Mouse (Mus musculus) kidney, embryonic 15.5 days (tissue): ENCODE measurements around the gene Anapc11. TPM values are rescaled to one million over a fixed set of nuclear protein-coding genes. Genes with fewer than 3 reads are reported as not detected.

Experiments
- ATAC-seq: fragments of 200-750 bp; cut with Nextera tagmentation; replicated peaks from 2 replicates; pipeline ENCODE4 v1.8.0; 2017; ENCODE audit warnings: moderate TSS enrichment; ENCODE audit not compliant: low FRiP score
- H3K27ac ChIP-seq: fragments of 300-500 bp; sonication (generic); 2 replicates; pipeline ENCODE4 v1.5.1; 2015; ENCODE audit warnings: mild to moderate bottlenecking, inconsistent platforms
- H3K27me3 ChIP-seq: fragments of 300-500 bp; sonication (generic); 2 replicates; pipeline ENCODE4 v1.6.1; 2015; ENCODE audit warnings: inconsistent platforms
- H3K36me3 ChIP-seq: fragments of 300-500 bp; sonication (generic); 2 replicates; pipeline ENCODE4 v1.6.1; 2015; ENCODE audit warnings: inconsistent platforms
- H3K4me1 ChIP-seq: fragments of 300-500 bp; sonication (generic); 2 replicates; pipeline ENCODE4 v1.6.1; 2015; ENCODE audit warnings: inconsistent platforms
- H3K4me2 ChIP-seq: fragments of 300-500 bp; sonication (generic); 2 replicates; pipeline ENCODE4 v1.6.1; 2015; ENCODE audit warnings: moderate library complexity, mild to moderate bottlenecking, inconsistent platforms
- H3K4me3 ChIP-seq: fragments of 300-500 bp; sonication (generic); replicated peaks from 2 replicates; pipeline ENCODE4 v1.5.1; 2015; ENCODE audit warnings: mild to moderate bottlenecking, inconsistent platforms
- H3K9ac ChIP-seq: fragments of 300-500 bp; sonication (generic); 2 replicates; pipeline ENCODE4 v1.6.1; 2015; ENCODE audit warnings: mild to moderate bottlenecking, inconsistent platforms
- H3K9me3 ChIP-seq: fragments of 300-500 bp; sonication (generic); replicated peaks from 2 replicates; pipeline ENCODE4 v1.6.1; 2016; ENCODE audit warnings: inconsistent platforms
- WGBS: fragments of 180-500 bp; shearing (Covaris S2); methylation state at CpG from one replicate; pipeline ENCODE4 v1.1.7; 2015; ENCODE audit warnings: mixed read lengths; 5-methylcytosine and 5-hydroxymethylcytosine counted together
- polyA plus RNA-seq: library from polyadenylated mRNA; unstranded; fragments of >200 nt; fragmentation: Nextera tagmentation; extraction: Ambion mirVana; gene quantifications from 2 replicates; pipeline ENCODE4 v1.2.1, GENCODE M21; 2015

The Anapc11 gene
- polyA plus RNA-seq, 1 experiment from 2014 or later: 206 TPM

GRCm38 (mm10) chr11:120588531-120588930 lies 9.7 kb upstream of the Anapc11 start:
- H3K27ac ChIP-seq: no peak overlapping the region
- no peak for ATAC-seq
- peaks cover 99% of the 10 kb centered on the region for H3K36me3 ChIP-seq
- H3K4me3 ChIP-seq: no peak overlapping the region
- H3K9ac ChIP-seq: no peak overlapping the region
- WGBS: 90% methylated on average over 6 of the region's 6 CpGs
- no peaks in the 10 kb centered on the region for H3K4me1 ChIP-seq
- no peaks in the 10 kb centered on the region for H3K27me3 ChIP-seq
- no peaks in the 10 kb centered on the region for H3K9me3 ChIP-seq
- H3K4me2 ChIP-seq: no peak overlapping the region

- peak; percentile 61 for ATAC-seq
- Histone ChIP-seq H3K9me3 (no peaks in the 10 kb centered on the region), H3K9ac (peak overlapping the region; percentile 92), H3K27me3 (no peaks in the 10 kb centered on the region), H3K4me3 (peak overlapping the region; percentile 99), H3K4me2 (peak overlapping the region; percentile 92), H3K27ac (peak overlapping the region; percentile 89), H3K4me1 (peaks cover 32% of the 10 kb centered on the region), H3K36me3 (peaks cover 71% of the 10 kb centered on the region)
- 2% methylated on average over 99 of the region's 99 CpGs for WGBS
Measured at GRCm38 (mm10) chr11:120597240-120598235, 683 bp upstream of the Anapc11 start.

GRCm38 (mm10) chr11:120598990-120599549 lies 849 bp downstream of the Anapc11 start:
- peak overlapping the region; percentile 74 for H3K9ac ChIP-seq
- H3K27me3 ChIP-seq: no peaks in the 10 kb centered on the region
- WGBS: 41% methylated on average over 17 of the region's 17 CpGs
- H3K4me3 ChIP-seq: peak overlapping the region; percentile 99
- H3K9me3 ChIP-seq: no peaks in the 10 kb centered on the region
- H3K4me2 ChIP-seq: peak overlapping the region; percentile 92
- H3K27ac ChIP-seq: peak overlapping the region; percentile 89
- H3K4me1 ChIP-seq: peaks cover 32% of the 10 kb centered on the region
- no peak for ATAC-seq
- H3K36me3 ChIP-seq: peaks cover 71% of the 10 kb centered on the region

- peaks cover 72% of the 10 kb centered on the region for H3K36me3 ChIP-seq
- H3K27ac ChIP-seq: no peak overlapping the region
- no peak overlapping the region for H3K4me2 ChIP-seq
- no peaks in the 10 kb centered on the region for H3K27me3 ChIP-seq
- H3K9ac ChIP-seq: no peak overlapping the region
- ATAC-seq: no peak
- no peaks in the 10 kb centered on the region for H3K9me3 ChIP-seq
- WGBS: 94% methylated on average over 3 of the region's 3 CpGs
- no peak overlapping the region for H3K4me3 ChIP-seq
- peaks cover 29% of the 10 kb centered on the region for H3K4me1 ChIP-seq
Measured at GRCm38 (mm10) chr11:120600716-120601115, 2.5 kb downstream of the Anapc11 start.

GRCm38 (mm10) chr11:120603545-120603944 lies 5.3 kb downstream of the Anapc11 start:
- Histone ChIP-seq H3K27ac (no peak overlapping the region), H3K27me3 (no peaks in the 10 kb centered on the region), H3K4me1 (peaks cover 29% of the 10 kb centered on the region), H3K9me3 (no peaks in the 10 kb centered on the region), H3K36me3 (peaks cover 68% of the 10 kb centered on the region), H3K4me3 (no peak overlapping the region), H3K9ac (no peak overlapping the region), H3K4me2 (no peak overlapping the region)
- 78% methylated on average over 2 of the region's 2 CpGs for WGBS
- no peak for ATAC-seq

- H3K36me3 ChIP-seq: peaks cover 66% of the 10 kb centered on the region
- WGBS: 90% methylated on average over 7 of the region's 7 CpGs
Measured at GRCm38 (mm10) chr11:120605667-120606066, 7.4 kb downstream of the Anapc11 start.

GRCm38 (mm10) chr11:120606764-120607163 lies 8.5 kb downstream of the Anapc11 start:
- no peak for ATAC-seq
- Histone ChIP-seq H3K27me3 (no peaks in the 10 kb centered on the region), H3K4me1 (peaks cover 29% of the 10 kb centered on the region), H3K27ac (0 out of 2 replicates have a peak overlapping the region, but pooled peaks have one; percentile 1), H3K9ac (0 out of 2 replicates have a peak overlapping the region, but pooled peaks have one; percentile 7), H3K4me3 (no peak overlapping the region), H3K4me2 (no peak overlapping the region), H3K9me3 (no peaks in the 10 kb centered on the region), H3K36me3 (peaks cover 67% of the 10 kb centered on the region)
- 66% methylated on average over 4 of the region's 4 CpGs for WGBS

More at GRCm38 (mm10) chr11:120605667-120606066, 7.4 kb downstream of the Anapc11 start:
- H3K9me3 ChIP-seq: no peaks in the 10 kb centered on the region
- H3K27me3 ChIP-seq: no peaks in the 10 kb centered on the region
- H3K27ac ChIP-seq: no peak overlapping the region
- H3K9ac ChIP-seq: no peak overlapping the region
- H3K4me3 ChIP-seq: no peak overlapping the region
- H3K4me2 ChIP-seq: no peak overlapping the region
- peaks cover 29% of the 10 kb centered on the region for H3K4me1 ChIP-seq
- ATAC-seq: no peak

- 0 out of 2 replicates have a peak, but pooled peaks have one; percentile 17 for ATAC-seq
- Histone ChIP-seq H3K9me3 (no peaks in the 10 kb centered on the region), H3K4me2 (peak within 1 kb of the TSS; percentile 65), H3K36me3 (peaks cover 66% of the 10 kb centered on the region), H3K4me3 (peak within 1 kb of the TSS; percentile 37), H3K9ac (peak within 1 kb of the TSS; percentile 44), H3K27ac (peak within 1 kb of the TSS; percentile 33), H3K4me1 (peaks cover 29% of the 10 kb centered on the region), H3K27me3 (no peaks in the 10 kb centered on the region)
- WGBS: 4% methylated on average over 45 of the region's 45 CpGs
Measured at GRCm38 (mm10) chr11:120608241-120609034, 10.2 kb downstream of the Anapc11 start, which contains the start of gene Npb. Gene Npb, plus strand, starts transcription at chr11:120608477.

- ATAC-seq: peak; percentile 63
- peaks cover 66% of the 10 kb centered on the region for H3K36me3 ChIP-seq
- H3K9ac ChIP-seq: no peak overlapping the region; the same call in 1 of the 2 replicates
- peak overlapping the region; percentile 37; the same call in 1 of the 2 replicates for H3K4me3 ChIP-seq
- peak overlapping the region; percentile 65 for H3K4me2 ChIP-seq
- peak overlapping the region; percentile 33 for H3K27ac ChIP-seq
- WGBS: 20% methylated on average over 8 of the region's 8 CpGs
- H3K4me1 ChIP-seq: peaks cover 29% of the 10 kb centered on the region
- no peaks in the 10 kb centered on the region for H3K27me3 ChIP-seq
- no peaks in the 10 kb centered on the region for H3K9me3 ChIP-seq
Measured at GRCm38 (mm10) chr11:120609250-120609649, 11.0 kb downstream of the Anapc11 start.

GRCm38 (mm10) chr11:120610477-120611046 lies 12.3 kb downstream of the Anapc11 start:
- no peaks in the 10 kb centered on the region for H3K27me3 ChIP-seq
- no peak overlapping the region for H3K4me3 ChIP-seq
- H3K27ac ChIP-seq: no peak overlapping the region
- peaks cover 61% of the 10 kb centered on the region for H3K36me3 ChIP-seq
- no peak overlapping the region for H3K9ac ChIP-seq
- ATAC-seq: no peak
- H3K4me2 ChIP-seq: no peak overlapping the region
- no peaks in the 10 kb centered on the region for H3K9me3 ChIP-seq
- 83% methylated on average over 9 of the region's 9 CpGs for WGBS
- H3K4me1 ChIP-seq: peaks cover 29% of the 10 kb centered on the region

GRCm38 (mm10) chr11:120612763-120613162 lies 14.5 kb downstream of the Anapc11 start:
- H3K4me1 ChIP-seq: peaks cover 40% of the 10 kb centered on the region
- no peak overlapping the region for H3K27ac ChIP-seq
- H3K4me2 ChIP-seq: no peak overlapping the region
- no peak overlapping the region for H3K4me3 ChIP-seq
- no peaks in the 10 kb centered on the region for H3K27me3 ChIP-seq
- H3K36me3 ChIP-seq: peaks cover 49% of the 10 kb centered on the region
- no peak overlapping the region for H3K9ac ChIP-seq
- WGBS: 45% methylated on average over 6 of the region's 6 CpGs
- ATAC-seq: no peak; the same call in 1 of the 2 replicates
- H3K9me3 ChIP-seq: no peaks in the 10 kb centered on the region
